27 mouse cellular contexts compared by ENCODE assay signal in genomic region chr11:99177054-99177924, GRCm38 (mm10). TPM values are rescaled to one million over a fixed set of nuclear protein-coding genes. Genes with fewer than 3 reads are reported as not detected.
DNase-seq lines count a peak whose midpoint lies in the region; ATAC-seq and TF ChIP-seq lines count a peak whose summit lies in the region.
"Had no signal": no experiment of that assay in that cellular context is flagged by ENCODE, and none has a peak within 500 bp of the region (broad histone marks: within the 10 kb centered on the region; RNA-seq: fewer than 3 reads in every experiment).

No protein-coding gene starts in this region.

- no peak overlapping the region for H3K4me2 ChIP-seq in liver, postnatal 0 days (ENCODE audit: low read depth, low read length)
- H3K4me2 ChIP-seq in liver, embryonic 11.5 days = no peak overlapping the region
- H3K4me2 ChIP-seq: forebrain, embryonic 13.5 days; heart, embryonic 12.5 days; heart, embryonic 15.5 days; hindbrain, embryonic 14.5 days had no signal

- no peak for TF ChIP-seq CTCF in liver, postnatal 0 days (IDR thresholded peaks at IDR 0.05; ENCODE audit: low read depth)

- H3K27me3 ChIP-seq in liver, postnatal 0 days (ENCODE audit: insufficient read depth, low read length) = no peaks in the 10 kb centered on the region
- no peaks in the 10 kb centered on the region for H3K27me3 ChIP-seq in liver, embryonic 11.5 days (replicated peaks; ENCODE audit: control insufficient read depth, insufficient read depth, low read length)
- H3K27me3 ChIP-seq: forebrain, embryonic 13.5 days; heart, embryonic 12.5 days; heart, embryonic 15.5 days had no signal

- H3K9ac ChIP-seq in liver, postnatal 0 days (replicated peaks) = no peak overlapping the region
- H3K9ac ChIP-seq in liver, embryonic 11.5 days (ENCODE audit: low read depth, low read length) = no peak overlapping the region
- H3K9ac ChIP-seq: forebrain, embryonic 13.5 days; heart, embryonic 12.5 days; heart, embryonic 15.5 days; hindbrain, embryonic 14.5 days had no signal

- H3K9me3 ChIP-seq in liver, postnatal 0 days (ENCODE audit: low read length) = no peaks in the 10 kb centered on the region
- no peaks in the 10 kb centered on the region for H3K9me3 ChIP-seq in liver, embryonic 11.5 days (ENCODE audit: control insufficient read depth, low read length)
- H3K9me3 ChIP-seq: forebrain, embryonic 10.5 days; forebrain, embryonic 13.5 days; G1E; heart, embryonic 15.5 days had no signal

- no peak for TF ChIP-seq EP300 in liver, postnatal 0 days (IDR thresholded peaks at IDR 0.05; ENCODE audit: low read depth)

- H3K36me3 ChIP-seq in liver, postnatal 0 days (replicated peaks; ENCODE audit: insufficient read depth, low read length) = no peaks in the 10 kb centered on the region
- H3K36me3 ChIP-seq in liver, embryonic 11.5 days (ENCODE audit: control insufficient read depth, insufficient read depth, low read length) = no peaks in the 10 kb centered on the region
- H3K36me3 ChIP-seq: forebrain, embryonic 10.5 days; G1E; heart, embryonic 12.5 days; heart, embryonic 15.5 days had no signal

- 0 out of 2 replicates have a peak overlapping the region, but pooled peaks have one; percentile 34 for H3K27ac ChIP-seq in liver, postnatal 0 days (ENCODE audit: low read depth)
- H3K27ac ChIP-seq in liver, embryonic 11.5 days (ENCODE audit: low read depth, low read length) = no peak overlapping the region
- H3K27ac ChIP-seq: forebrain, embryonic 10.5 days; forebrain, embryonic 13.5 days; gastrocnemius, adult 2 months; heart, embryonic 15.5 days; hindbrain, embryonic 14.5 days; hindbrain, postnatal 0 days had no signal

- no peak overlapping the region for H3K4me3 ChIP-seq in liver, postnatal 0 days (ENCODE audit: low read depth, low read length)
- H3K4me3 ChIP-seq in liver, embryonic 11.5 days (ENCODE audit: low read depth, low read length) = no peak overlapping the region
- H3K4me3 ChIP-seq: forebrain, embryonic 10.5 days; forebrain, embryonic 13.5 days; gastrocnemius, adult 2 months; heart, embryonic 12.5 days; heart, embryonic 15.5 days had no signal

- peaks cover 10% of the 10 kb centered on the region; the same call in 1 of the 2 replicates for H3K4me1 ChIP-seq in liver, postnatal 0 days (ENCODE audit: insufficient read depth)
- H3K4me1 ChIP-seq in liver, embryonic 11.5 days (replicated peaks; ENCODE audit: control insufficient read depth, insufficient read depth, low read length) = no peaks in the 10 kb centered on the region
- H3K4me1 ChIP-seq: forebrain, embryonic 10.5 days; forebrain, embryonic 13.5 days; heart, embryonic 12.5 days had no signal

- ATAC-seq in liver, postnatal 0 days = peak; percentile 77
- ATAC-seq in liver, embryonic 11.5 days (replicated peaks; ENCODE audit: low FRiP score) = no peak
- ATAC-seq in granulocyte monocyte progenitor cell, adult 5-6 weeks (replicated peaks; ENCODE audit: poor library complexity, severe bottlenecking) = peak; percentile 56
- ATAC-seq: forebrain, embryonic 13.5 days; forebrain, embryonic 16.5 days; hindbrain, postnatal 0 days; inflammation-experienced regulatory T-cells, adult 6 months; Patski had no signal

- peak; percentile 8 for DNase-seq in adrenal gland, adult 2 months
- no peak for DNase-seq in adrenal gland, postnatal 4 days (ENCODE audit: low spot score in 2 of 2)
- no peak for DNase-seq in liver, postnatal 0 days
- no peak for DNase-seq in liver, embryonic 11.5 days (ENCODE audit: low spot score)
- DNase-seq in frontal cortex, postnatal 25 days (ENCODE audit: low spot score in 2 of 2) = no peak
- no peak for DNase-seq in embryo, embryonic 10.5 days (ENCODE audit: low spot score)
- DNase-seq: adrenal gland, postnatal 10 days; cerebellum, adult 11-12 months; cerebellum, adult 8-10 months; cerebellum, postnatal 10 days; cerebellum, postnatal 36 days; gastrocnemius, adult 2 months; gastrocnemius, postnatal 14 days; heart, adult 18-20 months; heart, postnatal 10 days; heart, postnatal 4 days had no signal

- 46% methylated on average over 5 of the region's 5 CpGs for WGBS in liver, postnatal 0 days (ENCODE audit: insufficient replicate concordance)
- 65% methylated on average over 5 of the region's 5 CpGs for WGBS in liver, embryonic 11.5 days

RNA-seq across cellular contexts. Expression of gene Ccr7, which starts 22.4 kb away (rescaled TPM):
- under 1 TPM in 1 of 2 experiments, not detected in 1; 0.14 TPM for total RNA-seq in adrenal gland, adult 2 months (2021)
- 0.50 and 0.86 TPM in 2 replicates for polyA plus RNA-seq in adrenal gland, adult 2 months (2012; rRNA removed)
- under 1 TPM; 0.34 to 0.51 TPM for total RNA-seq in adrenal gland, postnatal 4 days (2021)
- 1.5 and 1.6 TPM in 2 replicates for polyA plus RNA-seq in liver, postnatal 0 days (2015; fragmentation: Nextera tagmentation; extraction: Ambion mirVana)
- 0.36 and 0.58 TPM in 2 replicates for polyA plus RNA-seq in liver, embryonic 11.5 days (2014; fragmentation: Nextera tagmentation; extraction: Ambion mirVana)
- total RNA-seq in granulocyte monocyte progenitor cell, adult 5-6 weeks (2014; fragmentation: Nextera tagmentation) = not detected in 2 replicates
- total RNA-seq in granulocyte monocyte progenitor cell, adult 5-6 weeks (2017) = 0.34 TPM in 1 of 2 replicates, not detected in the other
- total RNA-seq: gastrocnemius, adult 2 months; hindbrain, postnatal 0 days had no signal
- polyA plus RNA-seq: forebrain, embryonic 13.5 days; forebrain, embryonic 16.5 days; G1E; hindbrain, embryonic 14.5 days; hindbrain, postnatal 0 days had no signal

RNA-seq across cellular contexts. Expression of gene Smarce1, which starts 53.5 kb away (rescaled TPM):
- total RNA-seq in adrenal gland, adult 2 months (2021) = 10 to 100 TPM; 49.9 to 54.4 TPM
- polyA plus RNA-seq in adrenal gland, adult 2 months (2012; rRNA removed) = 10.0 and 10.3 TPM in 2 replicates
- 100 to 1,000 TPM in 1 of 2 experiments, 10 to 100 TPM in 1; 99.6 to 106 TPM for total RNA-seq in adrenal gland, postnatal 4 days (2021)
- polyA plus RNA-seq in liver, postnatal 0 days (2015; fragmentation: Nextera tagmentation; extraction: Ambion mirVana) = 57.4 and 61.0 TPM in 2 replicates
- 145 and 150 TPM in 2 replicates for polyA plus RNA-seq in liver, embryonic 11.5 days (2014; fragmentation: Nextera tagmentation; extraction: Ambion mirVana)
- total RNA-seq in granulocyte monocyte progenitor cell, adult 5-6 weeks (2014; fragmentation: Nextera tagmentation) = 91.7 and 118 TPM in 2 replicates
- 256 and 293 TPM in 2 replicates for total RNA-seq in granulocyte monocyte progenitor cell, adult 5-6 weeks (2017)
